ENCODE assay signal across 9 mouse cellular contexts in genomic region chr2:122426645-122427044, GRCm38 (mm10). TPM values are rescaled to one million over a fixed set of nuclear protein-coding genes. Genes with fewer than 3 reads are reported as not detected.
"Had no signal": no experiment of that assay in that cellular context is flagged by ENCODE, and none has a peak within 500 bp of the region (broad histone marks: within the 10 kb centered on the region; RNA-seq: fewer than 3 reads in every experiment).

No protein-coding gene starts in this region.

RNA-seq across cellular contexts. Expression of gene Slc28a2, which starts 0.4 kb away (rescaled TPM):
- total RNA-seq: midbrain, postnatal 0 days had no signal
- polyA plus RNA-seq: midbrain, embryonic 11.5 days; midbrain, embryonic 13.5 days; midbrain, embryonic 15.5 days; neural tube, embryonic 14.5 days had no signal

RNA-seq across cellular contexts. Expression of gene Gm14085, which starts 58.1 kb away (rescaled TPM):
- polyA plus RNA-seq: lung, embryonic 15.5 days; lung, postnatal 0 days; midbrain, embryonic 11.5 days; midbrain, embryonic 13.5 days; midbrain, embryonic 15.5 days; midbrain, postnatal 0 days; neural tube, embryonic 12.5 days; neural tube, embryonic 14.5 days; stomach, postnatal 0 days had no signal
